Mouse (Mus musculus) ES-CJ7 (cell line): ENCODE measurements around the gene Cldn13.
"Not testable (repeated sequence)": the region's sequence is repeated elsewhere in the genome, so short reads cannot be mapped to it uniquely, and the experiment has no call there.

ENCODE experiments used
- DNase-seq: peaks from one replicate; pipeline ENCODE4 v3.0.0; 2011; ENCODE audit warnings: low read depth, low spot score

Gene Cldn13

DNA sequence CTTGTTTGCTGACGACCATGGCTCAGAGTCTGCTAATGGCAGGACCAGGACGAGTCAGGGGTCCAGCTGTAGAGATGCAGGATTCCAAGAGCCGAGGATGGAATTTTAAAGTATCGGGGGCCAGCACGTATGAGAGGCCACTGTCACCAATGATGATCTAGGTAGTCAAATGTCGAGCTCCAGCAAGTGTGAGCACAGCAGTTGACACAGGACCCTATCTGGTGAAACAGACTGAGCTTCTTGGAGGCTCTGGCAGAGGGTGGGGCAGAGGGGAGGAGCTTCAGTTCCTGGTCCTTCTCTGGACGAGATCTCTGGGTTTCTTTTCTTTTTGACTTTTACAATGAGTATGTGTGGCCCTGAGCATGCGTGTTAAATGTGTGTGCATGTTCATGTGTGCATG, at the start of gene Cldn13:
Gene Cldn13, minus strand, starts transcription at position 216 of the 400 bp plus-strand sequence.
- DNase-seq, result no peak

GRCm38 (mm10) chr5:134964655-134965054, 49.3 kb upstream of the Cldn13 start:
- not testable (repeated sequence) for DNase-seq

GRCm38 (mm10) chr5:134963546-134963945, 48.2 kb upstream of the Cldn13 start:
- peak; percentile 61 for DNase-seq

DNA sequence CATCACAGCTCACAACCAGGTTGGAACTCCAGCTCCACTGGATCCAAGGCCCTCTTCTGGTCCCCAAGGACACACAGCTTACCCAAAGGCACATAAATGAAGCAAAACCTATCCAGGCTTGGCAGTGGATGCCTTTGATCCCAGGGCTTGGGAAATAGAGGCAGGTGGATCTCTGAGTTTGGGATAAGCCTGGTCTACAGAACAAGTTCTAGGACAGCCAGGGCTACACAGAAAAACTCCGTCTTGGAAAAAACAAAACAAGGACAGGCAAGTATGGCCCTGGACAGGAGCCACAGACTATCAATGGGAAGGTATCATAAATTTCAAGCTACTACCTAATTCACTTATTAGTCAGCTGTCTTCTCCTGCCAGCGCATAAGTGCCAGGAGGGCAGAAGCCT, 46.2 kb upstream of the Cldn13 start:
- no peak for DNase-seq

- DNase-seq, result no peak
These were observed 45.1 kb upstream of the Cldn13 start for GRCm38 (mm10) chr5:134960430-134960829.

GRCm38 (mm10) chr5:134959114-134959513, 43.8 kb upstream of the Cldn13 start:
- DNase-seq, result no peak

DNA sequence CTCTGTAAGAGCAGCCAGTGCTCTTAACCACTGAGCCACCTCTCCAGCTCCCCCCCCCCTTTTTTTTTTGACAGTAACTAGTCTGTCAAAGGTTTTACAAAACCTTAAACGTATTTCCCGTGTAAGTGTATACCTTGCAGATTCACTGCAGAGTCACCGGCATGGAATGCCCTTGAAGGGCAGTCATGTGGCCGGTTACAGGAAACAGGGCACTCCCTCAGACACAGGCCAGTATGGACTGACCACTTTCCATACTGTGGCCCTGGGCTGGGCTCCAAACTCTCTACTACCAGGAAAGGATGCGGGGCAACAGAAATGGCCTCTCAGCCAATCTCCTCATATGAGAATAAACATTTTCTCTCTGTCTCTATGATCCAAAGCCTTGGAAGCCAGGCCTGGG, 40.2 kb upstream of the Cldn13 start:
- DNase-seq, result no peak

- DNase-seq, result peak; percentile 61
These were observed 35.9 kb upstream of the Cldn13 start for GRCm38 (mm10) chr5:134951053-134951884.

DNA sequence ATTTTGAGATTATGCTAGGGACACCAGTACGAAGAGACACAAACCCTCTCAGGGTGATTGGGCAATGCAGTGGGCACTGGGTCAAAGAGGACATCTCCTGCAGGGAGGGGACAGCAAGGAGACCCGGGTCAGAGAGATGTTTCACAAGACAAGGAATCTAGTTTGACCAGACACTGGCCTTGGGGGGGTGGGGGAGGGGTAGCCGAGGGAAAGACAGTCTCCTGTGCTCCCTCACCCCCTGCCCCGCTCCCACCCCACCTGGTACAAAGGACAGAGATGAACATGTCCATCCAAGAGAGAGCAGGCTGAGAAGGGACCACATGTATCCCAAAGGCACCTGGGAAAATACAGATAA, 32.7 kb upstream of the Cldn13 start:
- DNase-seq, result no peak

DNA sequence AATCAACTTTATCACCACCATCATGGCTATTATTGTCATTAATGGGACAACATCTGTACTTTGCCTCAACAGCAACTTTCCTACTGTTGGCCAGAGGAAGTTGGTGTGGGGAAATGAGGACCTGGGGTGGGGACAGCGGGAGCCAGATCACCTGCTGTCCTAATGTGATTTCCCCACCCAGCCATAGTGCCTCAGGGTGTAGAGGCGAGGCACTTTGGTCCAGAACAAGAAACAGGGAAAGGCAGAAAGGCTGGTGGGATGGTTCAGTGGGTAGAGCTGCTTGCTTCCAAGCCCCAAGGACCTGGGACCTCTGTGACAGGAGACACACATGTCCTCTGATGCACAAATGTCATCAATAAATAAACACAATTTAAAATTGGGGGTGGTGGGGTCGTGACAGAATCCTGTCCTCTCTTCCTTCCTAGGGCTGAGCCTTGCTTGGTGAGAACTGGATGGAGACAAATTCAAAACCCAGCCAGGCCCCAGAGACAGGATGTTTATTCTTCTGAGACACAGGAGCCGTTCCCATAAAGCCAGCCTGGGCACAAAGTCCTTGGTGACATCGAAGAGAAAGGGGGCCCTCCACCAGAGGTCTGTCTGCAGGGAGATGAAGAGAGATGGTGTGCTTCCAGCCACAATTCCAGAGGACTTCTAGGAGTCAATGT, 32.2 kb upstream of the Cldn13 start:
- DNase-seq, result no peak

DNA sequence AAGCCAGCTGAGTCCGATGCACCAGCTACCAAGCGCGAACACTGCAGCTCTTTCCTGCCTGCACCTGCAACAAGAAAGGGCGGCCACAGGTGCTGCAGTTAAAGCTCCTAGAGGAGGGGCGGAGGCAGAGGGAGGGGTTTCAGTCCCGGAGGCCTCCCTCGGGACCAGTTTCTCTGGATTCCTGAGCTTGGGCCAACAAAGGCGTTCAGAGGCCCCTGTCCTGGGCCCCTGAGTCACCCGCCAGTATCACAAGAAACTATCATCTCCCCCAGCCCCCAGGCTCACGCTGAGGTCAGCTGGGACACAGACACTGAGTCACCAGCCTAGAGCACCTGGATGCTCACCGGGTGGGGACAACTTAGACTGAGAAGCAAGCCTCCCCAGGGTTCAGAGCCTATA, 31.5 kb upstream of the Cldn13 start, which contains the start of gene Cldn4:
Gene Cldn4, minus strand, starts transcription at position 78 of the 399 bp plus-strand sequence.
- peak; percentile 75 for DNase-seq

DNA sequence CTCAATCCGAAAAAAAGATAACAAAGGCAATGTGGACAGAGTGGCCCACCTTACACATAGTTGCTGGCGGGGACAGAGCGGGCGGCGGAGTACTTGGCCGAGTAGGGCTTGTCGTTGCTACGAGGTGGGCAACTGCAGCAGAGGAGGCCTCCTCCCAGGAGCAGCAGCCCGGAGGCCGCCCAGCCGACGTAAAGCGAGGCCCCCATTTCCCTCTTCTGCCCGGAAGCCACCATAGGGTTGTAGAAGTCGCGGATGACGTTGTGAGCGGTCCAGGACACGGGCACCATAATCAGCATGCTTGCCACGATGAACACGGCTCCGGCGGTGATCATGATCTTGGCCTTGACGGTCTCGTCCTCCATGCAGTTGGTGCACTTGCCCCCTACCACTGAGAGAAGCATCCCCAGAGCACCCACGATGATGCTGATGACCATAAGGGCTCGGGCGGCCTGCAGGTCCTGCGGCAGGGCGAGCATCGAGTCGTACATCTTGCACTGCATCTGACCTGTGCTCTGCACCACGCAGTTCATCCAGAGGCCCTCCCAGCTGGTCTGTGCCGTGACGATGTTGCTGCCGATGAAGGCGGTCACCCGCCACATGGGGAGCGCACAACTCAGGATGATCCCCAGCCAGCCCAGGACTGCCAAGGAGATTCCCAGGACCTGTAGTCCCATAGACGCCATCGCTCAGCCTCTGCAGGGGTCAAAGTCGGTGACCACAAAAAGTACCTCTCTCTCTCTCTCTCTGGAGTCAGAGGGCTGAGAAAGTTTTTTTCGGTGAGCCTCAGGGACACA, 30.9 kb upstream of the Cldn13 start:
- no peak for DNase-seq

DNA sequence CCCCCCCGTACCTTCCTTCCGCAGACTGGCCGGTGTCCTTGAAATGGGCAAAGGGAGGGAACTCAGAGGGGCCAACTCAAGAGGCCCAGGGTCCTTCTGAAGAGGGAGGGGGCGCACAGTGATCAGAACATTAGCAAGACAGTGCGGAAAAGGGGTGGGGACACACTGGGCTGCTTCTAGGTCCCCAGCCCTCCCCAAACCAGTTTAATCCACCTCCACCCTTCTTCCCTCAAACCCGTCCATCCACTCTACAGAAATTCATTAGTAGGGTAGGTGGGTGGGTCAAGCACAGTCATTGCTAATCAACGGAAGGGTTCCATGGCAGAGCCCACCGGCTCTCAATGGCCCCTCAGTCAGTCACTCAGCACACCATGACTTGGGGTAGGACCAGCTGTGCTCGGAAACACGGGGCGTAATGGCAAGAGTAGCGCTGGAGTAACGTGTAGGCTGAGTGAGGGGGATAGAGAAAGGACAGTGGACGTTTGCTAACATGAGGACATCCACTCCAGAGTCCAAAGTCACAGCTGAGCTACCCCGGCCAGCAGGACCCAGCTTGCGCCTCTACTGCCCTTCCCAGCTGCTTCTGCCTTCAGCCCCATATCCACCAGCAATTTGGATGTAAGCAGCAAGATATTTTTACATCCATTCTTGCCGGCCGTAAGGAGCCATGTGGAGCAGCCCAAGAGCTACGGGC, 30.1 kb upstream of the Cldn13 start:
- peak; percentile 95 for DNase-seq

GRCm38 (mm10) chr5:134944179-134944578, 28.9 kb upstream of the Cldn13 start:
- DNase-seq, result peak; percentile 65

DNA sequence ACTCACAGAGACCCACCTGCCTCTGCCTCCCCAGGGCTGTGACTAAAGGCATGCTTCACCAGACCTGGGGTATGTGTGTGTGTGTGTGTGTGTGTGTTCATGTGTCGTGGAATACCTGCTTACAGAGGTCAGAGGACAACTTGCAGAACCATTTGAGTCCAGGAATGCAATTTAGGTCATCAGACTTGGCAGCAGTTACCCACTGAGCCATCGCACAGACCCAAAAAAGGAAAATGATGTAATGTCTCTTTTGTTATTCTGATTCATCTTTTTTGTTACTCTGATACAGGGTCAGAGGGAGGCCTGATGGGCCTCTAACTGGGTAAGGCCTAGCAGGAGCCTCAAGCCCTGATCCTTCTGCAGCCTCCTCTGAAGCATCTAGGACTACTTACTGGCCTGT, 27.4 kb upstream of the Cldn13 start:
- DNase-seq, result peak; percentile 93

GRCm38 (mm10) chr5:134941472-134942209, 26.3 kb upstream of the Cldn13 start:
- peak; percentile 99 for DNase-seq

DNA sequence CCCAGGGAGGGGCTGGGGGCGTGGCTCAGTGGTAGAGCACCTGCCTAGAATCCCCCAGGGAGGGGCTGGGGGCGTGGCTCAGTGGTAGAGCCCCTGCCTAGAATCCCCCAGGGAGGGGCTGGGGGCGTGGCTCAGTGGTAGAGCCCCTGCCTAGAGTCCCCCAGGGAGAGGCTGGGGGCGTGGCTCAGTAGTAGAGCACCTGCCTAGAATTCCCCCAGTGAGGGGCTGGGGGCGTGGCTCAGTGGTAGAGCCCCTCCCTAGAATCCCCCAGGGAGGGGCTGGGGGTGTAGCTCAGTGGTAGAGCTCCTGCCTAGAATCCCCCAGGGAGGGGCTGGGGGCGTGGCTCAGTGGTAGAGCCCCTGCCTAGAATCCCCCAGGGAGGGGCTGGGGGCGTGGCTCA, 24.2 kb upstream of the Cldn13 start:
- not testable (repeated sequence) for DNase-seq

- DNase-seq, result no peak
These were observed 23.7 kb upstream of the Cldn13 start for GRCm38 (mm10) chr5:134939069-134939468.

- DNase-seq, result no peak
These were observed 21.4 kb upstream of the Cldn13 start for GRCm38 (mm10) chr5:134936626-134937185.

GRCm38 (mm10) chr5:134936051-134936450, 20.7 kb upstream of the Cldn13 start:
- no peak for DNase-seq

DNA sequence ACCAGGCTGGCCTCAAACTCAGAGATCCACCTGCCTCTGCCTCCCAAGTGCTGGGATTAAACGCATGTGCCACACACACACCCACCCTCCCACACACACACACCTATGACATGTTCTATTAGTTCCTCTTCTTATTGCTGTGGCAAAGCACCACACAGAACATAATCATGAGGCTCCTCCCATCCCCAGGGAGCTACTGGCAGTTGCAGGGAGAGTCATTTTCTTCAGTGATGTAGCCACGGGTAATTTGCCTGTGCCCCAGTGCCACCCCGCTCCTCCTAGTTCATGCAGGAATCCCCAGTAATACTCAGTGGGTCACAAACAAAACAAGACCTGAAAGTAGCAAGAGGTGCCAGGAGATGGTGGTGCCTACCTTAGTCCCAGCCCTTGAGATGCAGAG, 19.3 kb upstream of the Cldn13 start:
- no peak for DNase-seq
